Mouse (Mus musculus): ENCODE measurements around the gene Wdr18. TPM values are rescaled to one million over a fixed set of nuclear protein-coding genes. Genes with fewer than 3 reads are reported as not detected.

The Wdr18 gene
- polyA plus RNA-seq, 1 experiment from 2014 or later = 101 TPM

GRCm38 (mm10) chr10:79991099-79991498 is 31.1 kb downstream of the Wdr18 start:
- peaks cover 42% of the 10 kb centered on the region for H3K36me3 ChIP-seq (ENCODE audit: insufficient read depth, low read length)
- WGBS = 64% methylated on average over 12 of the region's 12 CpGs

GRCm38 (mm10) chr10:79991548-79991947 is 31.6 kb downstream of the Wdr18 start:
- Histone ChIP-seq H3K4me3 (ENCODE audit: low read length) (no peak overlapping the region), H3K4me1 (ENCODE audit: insufficient read depth, low read length) (peaks cover 31% of the 10 kb centered on the region), H3K36me3 (ENCODE audit: insufficient read depth, low read length) (peaks cover 42% of the 10 kb centered on the region), H3K9me3 (ENCODE audit: low read length) (peaks cover 6% of the 10 kb centered on the region; the same call in 1 of the 2 replicates), H3K9ac (replicated peaks; ENCODE audit: low read length) (no peak overlapping the region), H3K27me3 (ENCODE audit: insufficient read depth, low read length) (no peaks in the 10 kb centered on the region), H3K27ac (ENCODE audit: low read length) (no peak overlapping the region), H3K4me2 (replicated peaks; ENCODE audit: low read depth, low read length) (no peak overlapping the region; the same call in 1 of the 2 replicates)
- 88% methylated on average over 6 of the region's 6 CpGs for WGBS
- no peak for ATAC-seq (ENCODE audit: low FRiP score, low TSS enrichment)

More at GRCm38 (mm10) chr10:79991099-79991498, 31.1 kb downstream of the Wdr18 start:
- no peak for ATAC-seq (ENCODE audit: low FRiP score, low TSS enrichment)
- Histone ChIP-seq H3K27me3 (ENCODE audit: insufficient read depth, low read length) (no peaks in the 10 kb centered on the region), H3K9ac (replicated peaks; ENCODE audit: low read length) (no peak overlapping the region), H3K27ac (ENCODE audit: low read length) (no peak overlapping the region), H3K9me3 (ENCODE audit: low read length) (peaks cover 6% of the 10 kb centered on the region; the same call in 1 of the 2 replicates), H3K4me1 (ENCODE audit: insufficient read depth, low read length) (peaks cover 35% of the 10 kb centered on the region), H3K4me2 (replicated peaks; ENCODE audit: low read depth, low read length) (peak overlapping the region; percentile 38), H3K4me3 (ENCODE audit: low read length) (peak overlapping the region; percentile 20; the same call in 1 of the 2 replicates)

GRCm38 (mm10) chr10:79994397-79995115 is 34.6 kb downstream of the Wdr18 start:
- Histone ChIP-seq H3K27me3 (ENCODE audit: insufficient read depth, low read length) (no peaks in the 10 kb centered on the region), H3K36me3 (ENCODE audit: insufficient read depth, low read length) (peaks cover 42% of the 10 kb centered on the region), H3K4me1 (ENCODE audit: insufficient read depth, low read length) (peaks cover 25% of the 10 kb centered on the region), H3K9me3 (ENCODE audit: low read length) (peaks cover 6% of the 10 kb centered on the region; the same call in 1 of the 2 replicates), H3K4me3 (ENCODE audit: low read length) (no peak overlapping the region), H3K9ac (replicated peaks; ENCODE audit: low read length) (no peak overlapping the region), H3K27ac (ENCODE audit: low read length) (no peak overlapping the region), H3K4me2 (replicated peaks; ENCODE audit: low read depth, low read length) (no peak overlapping the region)
- ATAC-seq (ENCODE audit: low FRiP score, low TSS enrichment) = no peak
- 81% methylated on average over 16 of the region's 16 CpGs for WGBS

GRCm38 (mm10) chr10:79995636-79996035 is 35.7 kb downstream of the Wdr18 start:
- no peak overlapping the region for H3K4me3 ChIP-seq (ENCODE audit: low read length)
- H3K4me2 ChIP-seq (replicated peaks; ENCODE audit: low read depth, low read length) = peak overlapping the region; percentile 89; the same call in 1 of the 2 replicates
- no peaks in the 10 kb centered on the region for H3K27me3 ChIP-seq (ENCODE audit: insufficient read depth, low read length)
- no peak overlapping the region for H3K27ac ChIP-seq (ENCODE audit: low read length)
- peaks cover 42% of the 10 kb centered on the region for H3K36me3 ChIP-seq (ENCODE audit: insufficient read depth, low read length)
- H3K9me3 ChIP-seq (ENCODE audit: low read length) = peaks cover 6% of the 10 kb centered on the region; the same call in 1 of the 2 replicates
- ATAC-seq (ENCODE audit: low FRiP score, low TSS enrichment) = no peak
- H3K4me1 ChIP-seq (ENCODE audit: insufficient read depth, low read length) = peaks cover 19% of the 10 kb centered on the region
- H3K9ac ChIP-seq (replicated peaks; ENCODE audit: low read length) = no peak overlapping the region
- 89% methylated on average over 1 of the region's 1 CpGs for WGBS

- WGBS = under 1% methylated on average over 34 of the region's 34 CpGs
- Histone ChIP-seq H3K4me1 (ENCODE audit: insufficient read depth, low read length) (peaks cover 19% of the 10 kb centered on the region), H3K4me2 (replicated peaks; ENCODE audit: low read depth, low read length) (peak within 1 kb of the TSS; percentile 89), H3K36me3 (ENCODE audit: insufficient read depth, low read length) (peaks cover 34% of the 10 kb centered on the region), H3K27ac (ENCODE audit: low read length) (peak within 1 kb of the TSS; percentile 35), H3K27me3 (ENCODE audit: insufficient read depth, low read length) (peaks cover 1% of the 10 kb centered on the region; the same call in 1 of the 2 replicates), H3K4me3 (ENCODE audit: low read length) (peak within 1 kb of the TSS; percentile 55), H3K9ac (replicated peaks; ENCODE audit: low read length) (peak within 1 kb of the TSS; percentile 65), H3K9me3 (ENCODE audit: low read length) (peaks cover 3% of the 10 kb centered on the region; the same call in 1 of the 2 replicates)
- ATAC-seq (ENCODE audit: low FRiP score, low TSS enrichment) = peak; percentile 90
Observed at GRCm38 (mm10) chr10:79996272-79997033, 36.5 kb downstream of the Wdr18 start, which contains the start of gene Abca7. Gene Abca7, plus strand, starts transcription at chr10:79996494.

GRCm38 (mm10) chr10:79997034-79997760 is 37.2 kb downstream of the Wdr18 start:
- H3K27ac ChIP-seq (ENCODE audit: low read length) = peak overlapping the region; percentile 35
- H3K9me3 ChIP-seq (ENCODE audit: low read length) = no peaks in the 10 kb centered on the region
- H3K36me3 ChIP-seq (ENCODE audit: insufficient read depth, low read length) = peaks cover 26% of the 10 kb centered on the region
- peak overlapping the region; percentile 89 for H3K4me2 ChIP-seq (replicated peaks; ENCODE audit: low read depth, low read length)
- under 1% methylated on average over 35 of the region's 35 CpGs for WGBS
- H3K27me3 ChIP-seq (ENCODE audit: insufficient read depth, low read length) = peaks cover 7% of the 10 kb centered on the region; the same call in 1 of the 2 replicates
- H3K4me3 ChIP-seq (ENCODE audit: low read length) = peak overlapping the region; percentile 55
- peak; percentile 61 for ATAC-seq (ENCODE audit: low FRiP score, low TSS enrichment)
- peaks cover 19% of the 10 kb centered on the region for H3K4me1 ChIP-seq (ENCODE audit: insufficient read depth, low read length)
- peak overlapping the region; percentile 65 for H3K9ac ChIP-seq (replicated peaks; ENCODE audit: low read length)

GRCm38 (mm10) chr10:79997819-79998218 is 37.9 kb downstream of the Wdr18 start:
- Histone ChIP-seq H3K27me3 (ENCODE audit: insufficient read depth, low read length) (peaks cover 10% of the 10 kb centered on the region; the same call in 1 of the 2 replicates), H3K27ac (ENCODE audit: low read length) (no peak overlapping the region), H3K9me3 (ENCODE audit: low read length) (no peaks in the 10 kb centered on the region), H3K9ac (replicated peaks; ENCODE audit: low read length) (peak overlapping the region; percentile 47), H3K36me3 (ENCODE audit: insufficient read depth, low read length) (peaks cover 20% of the 10 kb centered on the region), H3K4me2 (replicated peaks; ENCODE audit: low read depth, low read length) (peak overlapping the region; percentile 89), H3K4me3 (ENCODE audit: low read length) (peak overlapping the region; percentile 55), H3K4me1 (ENCODE audit: insufficient read depth, low read length) (peaks cover 24% of the 10 kb centered on the region)
- ATAC-seq (ENCODE audit: low FRiP score, low TSS enrichment) = no peak
- 11% methylated on average over 15 of the region's 15 CpGs for WGBS

GRCm38 (mm10) chr10:80001945-80002344 is 42.0 kb downstream of the Wdr18 start:
- 79% methylated on average over 9 of the region's 9 CpGs for WGBS
- no peak overlapping the region for H3K4me2 ChIP-seq (replicated peaks; ENCODE audit: low read depth, low read length)
- H3K4me1 ChIP-seq (ENCODE audit: insufficient read depth, low read length) = peaks cover 26% of the 10 kb centered on the region
- H3K9ac ChIP-seq (replicated peaks; ENCODE audit: low read length) = no peak overlapping the region
- peaks cover 14% of the 10 kb centered on the region for H3K27me3 ChIP-seq (ENCODE audit: insufficient read depth, low read length)
- no peak overlapping the region for H3K4me3 ChIP-seq (ENCODE audit: low read length)
- no peak overlapping the region for H3K27ac ChIP-seq (ENCODE audit: low read length)
- H3K36me3 ChIP-seq (ENCODE audit: insufficient read depth, low read length) = no peaks in the 10 kb centered on the region
- ATAC-seq (ENCODE audit: low FRiP score, low TSS enrichment) = no peak
- no peaks in the 10 kb centered on the region for H3K9me3 ChIP-seq (ENCODE audit: low read length)

- H3K4me3 ChIP-seq (ENCODE audit: low read length) = no peak overlapping the region
- H3K9me3 ChIP-seq (ENCODE audit: low read length) = no peaks in the 10 kb centered on the region
- H3K4me1 ChIP-seq (ENCODE audit: insufficient read depth, low read length) = peaks cover 19% of the 10 kb centered on the region
- peaks cover 14% of the 10 kb centered on the region for H3K27me3 ChIP-seq (ENCODE audit: insufficient read depth, low read length)
- H3K9ac ChIP-seq (replicated peaks; ENCODE audit: low read length) = 0 out of 2 replicates have a peak overlapping the region, but pooled peaks have one; percentile 36
- peak overlapping the region; percentile 24 for H3K4me2 ChIP-seq (replicated peaks; ENCODE audit: low read depth, low read length)
- no peaks in the 10 kb centered on the region for H3K36me3 ChIP-seq (ENCODE audit: insufficient read depth, low read length)
- no peak overlapping the region for H3K27ac ChIP-seq (ENCODE audit: low read length)
- no peak for ATAC-seq (ENCODE audit: low FRiP score, low TSS enrichment)
- WGBS = 25% methylated on average over 21 of the region's 21 CpGs
Observed at GRCm38 (mm10) chr10:80002829-80003228, 42.9 kb downstream of the Wdr18 start.
